8 mouse cellular contexts compared by ENCODE assay signal in genomic region chr9:108689106-108689505, GRCm38 (mm10). TPM values are rescaled to one million over a fixed set of nuclear protein-coding genes. Genes with fewer than 3 reads are reported as not detected.
DNase-seq lines count a peak whose midpoint lies in the region; ATAC-seq lines count a peak whose summit lies in the region.

Prkar2a (plus strand) TSS chr9:108689314.

- no peak within 1 kb of the TSS for H3K27ac ChIP-seq in kidney, embryonic 14.5 days (ENCODE audit: low read depth, low read length)
- H3K27ac ChIP-seq in midbrain, embryonic 14.5 days (replicated peaks; ENCODE audit: low read depth, low read length) = peak within 1 kb of the TSS; percentile 65

- no peak within 1 kb of the TSS for H3K9ac ChIP-seq in kidney, embryonic 14.5 days (ENCODE audit: low read depth, low read length)
- no peak within 1 kb of the TSS for H3K9ac ChIP-seq in midbrain, embryonic 14.5 days (replicated peaks; ENCODE audit: low read length)

- no peaks in the 10 kb centered on the region for H3K36me3 ChIP-seq in kidney, embryonic 14.5 days (ENCODE audit: control insufficient read depth, insufficient read depth, low read length)
- peaks cover 5% of the 10 kb centered on the region; the same call in 1 of the 2 replicates for H3K36me3 ChIP-seq in midbrain, embryonic 14.5 days (ENCODE audit: control insufficient read depth, insufficient read depth, low read length)

- H3K27me3 ChIP-seq in kidney, embryonic 14.5 days (ENCODE audit: control insufficient read depth, insufficient read depth, low read length) = no peaks in the 10 kb centered on the region
- no peaks in the 10 kb centered on the region for H3K27me3 ChIP-seq in midbrain, embryonic 14.5 days (ENCODE audit: control insufficient read depth, insufficient read depth, low read length)

- H3K4me2 ChIP-seq in kidney, embryonic 14.5 days (replicated peaks; ENCODE audit: low read depth, low read length) = no peak within 1 kb of the TSS
- H3K4me2 ChIP-seq in midbrain, embryonic 14.5 days (ENCODE audit: low read length) = peak within 1 kb of the TSS; percentile 5; the same call in 1 of the 2 replicates

- no peak for ATAC-seq in kidney, embryonic 14.5 days (ENCODE audit: low FRiP score, low TSS enrichment)
- ATAC-seq in common myeloid progenitor, adult 5-6 weeks (replicated peaks; ENCODE audit: low read depth, poor library complexity, severe bottlenecking) = no peak
- no peak for ATAC-seq in granulocyte monocyte progenitor cell, adult 5-6 weeks (replicated peaks; ENCODE audit: poor library complexity, severe bottlenecking)
- no peak for ATAC-seq in midbrain, embryonic 14.5 days (ENCODE audit: low FRiP score, low TSS enrichment)

- no peak for DNase-seq in kidney, adult 11 months
- no peak for DNase-seq in layer of hippocampus, postnatal 10 days (ENCODE audit: low spot score in 2 of 2)
- DNase-seq in midbrain, embryonic 14.5 days = peak; percentile 85
- no peak for DNase-seq in urinary bladder, postnatal 4 days (ENCODE audit: low spot score in 2 of 2)
- DNase-seq in right cerebral cortex, adult 2 months (ENCODE audit: low spot score in 2 of 2) = no peak

- WGBS in kidney, embryonic 14.5 days = 86% methylated on average over 1 of the region's 1 CpGs
- WGBS in midbrain, embryonic 14.5 days = 17% methylated on average over 1 of the region's 1 CpGs

- no peaks in the 10 kb centered on the region for H3K9me3 ChIP-seq in kidney, embryonic 14.5 days (ENCODE audit: control insufficient read depth, low read length)
- H3K9me3 ChIP-seq in midbrain, embryonic 14.5 days (ENCODE audit: control insufficient read depth, low read length) = no peaks in the 10 kb centered on the region

- peaks cover 4% of the 10 kb centered on the region; the same call in 1 of the 2 replicates for H3K4me1 ChIP-seq in kidney, embryonic 14.5 days (ENCODE audit: control insufficient read depth, insufficient read depth, low read length)
- peaks cover 28% of the 10 kb centered on the region for H3K4me1 ChIP-seq in midbrain, embryonic 14.5 days (ENCODE audit: control insufficient read depth, insufficient read depth, low read length)

- no peak within 1 kb of the TSS for H3K4me3 ChIP-seq in kidney, embryonic 14.5 days (ENCODE audit: low read length)
- H3K4me3 ChIP-seq in midbrain, embryonic 14.5 days (replicated peaks; ENCODE audit: low read depth, low read length) = no peak within 1 kb of the TSS

RNA-seq across cellular contexts. Expression of gene Prkar2a, which starts in this region (rescaled TPM):
- 25.9 and 28.8 TPM in 2 replicates for polyA plus RNA-seq in kidney, embryonic 14.5 days (2014; fragmentation: Nextera tagmentation; extraction: Ambion mirVana)
- total RNA-seq in common myeloid progenitor, adult 5-6 weeks (2017) = 20.1 and 28.1 TPM in 2 replicates
- 22.8 and 22.9 TPM in 2 replicates for total RNA-seq in granulocyte monocyte progenitor cell, adult 5-6 weeks (2014; fragmentation: Nextera tagmentation)
- total RNA-seq in granulocyte monocyte progenitor cell, adult 5-6 weeks (2017) = 28.6 and 37.8 TPM in 2 replicates
- 10 to 100 TPM; 54.9 to 60.6 TPM for total RNA-seq in layer of hippocampus, postnatal 10 days (2021)
- polyA plus RNA-seq in midbrain, embryonic 14.5 days (2014; fragmentation: Nextera tagmentation; extraction: Ambion mirVana) = 53.8 and 68.1 TPM in 2 replicates
